Mouse (Mus musculus) Patski (cell line): Measurements from ENCODE around the gene Bbs9. TPM values are rescaled to one million over a fixed set of nuclear protein-coding genes. Genes with fewer than 3 reads are reported as not detected.

Experiments
- ATAC-seq: fragments of 100-300 bp; one replicate; pipeline ENCODE4 v1.8.0; 2021
- CTCF ChIA-PET: fragments of 350-600 bp; sonication (Branson Sonifier 250); formaldehyde crosslinking; loops from one replicate; lab custom pipeline; 2022; ENCODE audit warnings: inconsistent platforms; lab: Charles Lee
- POLR2A ChIA-PET: fragments of 350-600 bp; sonication (Branson Sonifier 250); formaldehyde crosslinking; loops from one replicate; lab custom pipeline; 2022; ENCODE audit warnings: antibody characterized with exemption, inconsistent platforms; lab: Charles Lee
- DNase-seq: peaks from one replicate; pipeline ENCODE4 v3.0.0-alpha.2; 2011; ENCODE audit warnings: low read depth, low spot score
- H3K27me3 ChIP-seq: fragments of 371-371 bp; one replicate; pipeline ENCODE4 v1.5.1; 2021
- CTCF ChIP-seq: fragments of 100-300 bp; IDR thresholded peaks from one replicate; pipeline ENCODE4 v1.5.1; 2021
- in situ Hi-C: fragments of 300-500 bp; cut with MboI; formaldehyde crosslinking; loops from 3 replicates; pipeline ENCODE4 v1.11.1; 2018; ENCODE audit warnings: low pct_unique_long_range_greater_than_20kb, mixed read lengths
- polyA plus RNA-seq: library from polyadenylated mRNA; unstranded; gene quantifications from one replicate; pipeline ENCODE4 v1.2.3, GENCODE M21; 2021

Gene Bbs9
- polyA plus RNA-seq, 1 experiment from 2014 or later: 12.8 TPM

DNA sequence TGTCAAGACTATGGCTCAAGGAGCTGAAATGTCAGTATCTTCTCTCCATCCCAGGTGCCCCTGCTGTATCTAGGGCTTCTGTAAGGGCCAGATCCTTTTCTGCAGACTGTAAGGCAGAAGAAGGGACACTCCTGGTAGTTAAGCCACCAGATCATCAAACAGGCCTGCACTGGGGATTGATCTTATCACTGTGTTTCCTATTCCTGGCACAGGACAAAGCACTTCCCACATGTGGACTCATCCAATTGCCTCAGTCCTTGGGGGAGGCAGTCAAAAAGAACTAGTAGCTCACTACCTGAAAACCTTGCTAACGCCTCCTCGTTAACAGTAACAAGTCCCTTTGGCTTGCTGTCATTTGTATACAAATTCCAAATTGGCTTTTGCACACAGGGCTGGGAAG, 336.4 kb downstream of the Bbs9 start:
- in situ Hi-C loops: no loop called here
- ChIA-PET CTCF (no interaction called here), POLR2A (no interaction called here)
- no peaks in the 10 kb centered on the region for H3K27me3 ChIP-seq
- TF ChIP-seq CTCF: no peak
- DNase-seq (no peak), ATAC-seq (no peak)

- TF ChIP-seq CTCF: no peak
- CTCF ChIA-PET: no interaction called here
- DNase-seq (no peak), ATAC-seq (no peak)
- in situ Hi-C loops: no loop called here
- POLR2A ChIA-PET: no interaction called here
- no peaks in the 10 kb centered on the region for H3K27me3 ChIP-seq
Observed at GRCm38 (mm10) chr9:22814407-22815092, 339.0 kb downstream of the Bbs9 start.

DNA sequence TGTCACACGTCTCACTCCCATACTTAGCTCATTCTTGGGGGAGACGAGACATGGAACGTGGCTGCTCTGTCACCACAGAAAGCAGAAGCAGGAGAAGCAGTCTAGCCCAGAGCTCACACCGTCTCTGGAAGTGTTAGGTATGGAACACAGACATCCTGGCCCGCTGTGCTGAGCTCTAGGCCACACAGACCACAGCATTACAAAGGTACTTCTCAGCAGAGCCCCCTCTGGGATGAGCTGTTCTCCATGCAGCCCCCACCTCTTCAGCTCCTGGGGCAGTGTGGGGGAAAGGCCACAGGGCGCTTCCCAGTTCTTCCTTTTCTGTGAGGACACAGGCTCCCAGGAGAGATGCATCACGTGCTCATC, 339.6 kb downstream of the Bbs9 start:
- DNase-seq (no peak), ATAC-seq (no peak)
- CTCF ChIA-PET: no interaction called here
- POLR2A ChIA-PET: no interaction called here
- no peaks in the 10 kb centered on the region for H3K27me3 ChIP-seq
- TF ChIP-seq CTCF: no peak
- in situ Hi-C loops: no loop called here

- TF ChIP-seq CTCF: no peak
- in situ Hi-C loops: no loop called here
- ATAC-seq: no peak
- H3K27me3 ChIP-seq: no peaks in the 10 kb centered on the region
- ChIA-PET POLR2A (no interaction called here), CTCF (no interaction called here)
- DNase-seq: no peak
Observed at GRCm38 (mm10) chr9:22819539-22819938, 344.0 kb downstream of the Bbs9 start.

GRCm38 (mm10) chr9:22820646-22821185, 345.2 kb downstream of the Bbs9 start:
- TF ChIP-seq CTCF: no peak
- ChIA-PET CTCF (no interaction called here), POLR2A (no interaction called here)
- H3K27me3 ChIP-seq: no peaks in the 10 kb centered on the region
- in situ Hi-C loops: no loop called here
- DNase-seq (no peak), ATAC-seq (no peak)

GRCm38 (mm10) chr9:22822770-22823169, 347.3 kb downstream of the Bbs9 start:
- no peak for DNase-seq
- POLR2A ChIA-PET: no interaction called here
- in situ Hi-C loops: no loop called here

DNA sequence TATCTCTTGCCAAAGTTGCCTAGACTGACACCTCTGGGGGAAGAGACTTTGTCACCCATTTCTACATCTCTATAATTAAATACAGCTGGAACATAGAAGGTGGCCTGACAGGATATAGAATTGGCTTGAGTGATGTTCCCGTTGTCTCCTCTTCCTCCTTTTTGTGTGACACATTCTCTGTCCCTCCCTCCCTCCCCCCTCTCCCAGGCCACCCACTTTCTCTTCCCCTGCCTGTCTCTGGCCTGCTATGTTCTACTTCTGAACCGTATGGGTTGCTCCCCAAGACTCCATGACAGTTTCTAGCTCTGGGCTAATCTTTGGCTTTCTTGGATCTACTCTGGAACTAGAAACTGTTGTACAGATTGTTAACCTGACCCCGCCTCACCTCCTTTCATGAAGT, 348.3 kb downstream of the Bbs9 start:
- no peak for TF ChIP-seq CTCF
- ATAC-seq (no peak), DNase-seq (no peak)
- H3K27me3 ChIP-seq: no peaks in the 10 kb centered on the region
- in situ Hi-C loops: no loop called here
- ChIA-PET CTCF (no interaction called here), POLR2A (no interaction called here)

More at GRCm38 (mm10) chr9:22822770-22823169, 347.3 kb downstream of the Bbs9 start:
- TF ChIP-seq CTCF: no peak
- CTCF ChIA-PET: no interaction called here
- ATAC-seq: no peak
- H3K27me3 ChIP-seq: no peaks in the 10 kb centered on the region

GRCm38 (mm10) chr9:22824910-22825309, 349.4 kb downstream of the Bbs9 start:
- ChIA-PET POLR2A (no interaction called here), CTCF (no interaction called here)
- no peak for TF ChIP-seq CTCF
- no peak for DNase-seq
- H3K27me3 ChIP-seq: no peaks in the 10 kb centered on the region
- in situ Hi-C loops: no loop called here
- ATAC-seq: no peak

DNA sequence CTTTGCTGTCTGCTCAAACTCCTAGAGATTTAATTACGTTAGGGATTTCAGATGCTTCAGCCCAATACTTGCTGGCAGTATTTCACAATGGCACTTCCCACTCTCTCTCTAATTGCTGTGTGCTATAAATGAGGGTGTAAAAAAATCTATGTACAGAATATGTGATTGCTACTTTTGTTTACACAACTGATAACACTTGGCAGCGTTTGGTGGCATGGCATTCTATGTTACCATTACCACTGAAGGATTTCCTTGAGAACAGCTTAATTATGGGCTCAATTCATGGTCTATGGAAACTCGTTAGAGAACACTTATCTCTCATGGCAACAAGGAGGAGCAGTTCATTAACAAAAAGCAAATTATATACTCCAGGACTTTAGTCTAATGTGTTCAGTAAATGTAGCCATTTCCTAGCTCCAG, 351.1 kb downstream of the Bbs9 start:
- no peak for DNase-seq
- ChIA-PET POLR2A (no interaction called here), CTCF (interaction anchor here (0.7 kb wide), 1 partner anchor 70 kb away, joined by 3 read pairs; no protein-coding TSS in a partner anchor)
- TF ChIP-seq CTCF: no peak
- ATAC-seq: no peak
- no peaks in the 10 kb centered on the region for H3K27me3 ChIP-seq
- in situ Hi-C loops: no loop called here

- ChIA-PET CTCF (interaction anchor here (0.7 kb wide), 1 partner anchor 71 kb away, joined by 3 read pairs; no protein-coding TSS in a partner anchor), POLR2A (no interaction called here)
- no peak for DNase-seq
- TF ChIP-seq CTCF: no peak
- H3K27me3 ChIP-seq: no peaks in the 10 kb centered on the region
- no peak for ATAC-seq
- in situ Hi-C loops: no loop called here
Observed at GRCm38 (mm10) chr9:22827176-22827770, 351.8 kb downstream of the Bbs9 start.

- POLR2A ChIA-PET: no interaction called here
- in situ Hi-C loops: no loop called here
- ATAC-seq (no peak), DNase-seq (no peak)
- no peaks in the 10 kb centered on the region for H3K27me3 ChIP-seq
- CTCF ChIA-PET: no interaction called here
- TF ChIP-seq CTCF: no peak
Observed at GRCm38 (mm10) chr9:22829212-22829960, 353.9 kb downstream of the Bbs9 start.
